Mouse (Mus musculus) intestine, embryonic 15.5 days (tissue): ENCODE measurements around the gene Utp14b. TPM values are rescaled to one million over a fixed set of nuclear protein-coding genes. Genes with fewer than 3 reads are reported as not detected.
A peak's percentile ranks its signal among the peaks of the same experiment; 100 is the strongest.

Source experiments
- ATAC-seq: fragments of 200-750 bp; cut with Nextera tagmentation; 2 replicates; pipeline ENCODE4 v1.8.0; 2017; ENCODE audit warnings: moderate TSS enrichment, moderate library complexity
- H3K27ac ChIP-seq: fragments of 300-500 bp; sonication (generic); 2 replicates; pipeline ENCODE4 v1.5.1; 2015; ENCODE audit warnings: mild to moderate bottlenecking, inconsistent platforms
- H3K27me3 ChIP-seq: fragments of 300-500 bp; sonication (generic); replicated peaks from 2 replicates; pipeline ENCODE4 v1.6.1; 2015; ENCODE audit warnings: inconsistent platforms
- H3K36me3 ChIP-seq: fragments of 300-500 bp; sonication (generic); 2 replicates; pipeline ENCODE4 v1.6.1; 2015; ENCODE audit warnings: inconsistent platforms
- H3K4me1 ChIP-seq: fragments of 300-500 bp; sonication (generic); replicated peaks from 2 replicates; pipeline ENCODE4 v1.6.1; 2015; ENCODE audit warnings: inconsistent platforms
- H3K4me2 ChIP-seq: fragments of 300-500 bp; sonication (generic); replicated peaks from 2 replicates; pipeline ENCODE4 v1.6.1; 2015; ENCODE audit warnings: mild to moderate bottlenecking, inconsistent platforms
- H3K4me3 ChIP-seq: fragments of 300-500 bp; sonication (generic); replicated peaks from 2 replicates; pipeline ENCODE4 v1.5.1; 2015; ENCODE audit warnings: inconsistent platforms
- H3K9ac ChIP-seq: fragments of 300-500 bp; sonication (generic); 2 replicates; pipeline ENCODE4 v1.6.1; 2015; ENCODE audit warnings: inconsistent platforms
- H3K9me3 ChIP-seq: fragments of 300-500 bp; sonication (generic); 2 replicates; pipeline ENCODE4 v1.6.1; 2016; ENCODE audit warnings: inconsistent platforms
- WGBS: fragments of 180-500 bp; shearing (Covaris S2); methylation state at CpG from one replicate; pipeline ENCODE4 v1.1.7; 2015; 5-methylcytosine and 5-hydroxymethylcytosine counted together
- polyA plus RNA-seq: library from polyadenylated mRNA; unstranded; fragments of >200 nt; fragmentation: Nextera tagmentation; extraction: Ambion mirVana; gene quantifications from 2 replicates; pipeline ENCODE4 v1.2.1, GENCODE M21; 2015

The Utp14b gene
- polyA plus RNA-seq, 1 experiment from 2014 or later, result 4.0 TPM

DNA sequence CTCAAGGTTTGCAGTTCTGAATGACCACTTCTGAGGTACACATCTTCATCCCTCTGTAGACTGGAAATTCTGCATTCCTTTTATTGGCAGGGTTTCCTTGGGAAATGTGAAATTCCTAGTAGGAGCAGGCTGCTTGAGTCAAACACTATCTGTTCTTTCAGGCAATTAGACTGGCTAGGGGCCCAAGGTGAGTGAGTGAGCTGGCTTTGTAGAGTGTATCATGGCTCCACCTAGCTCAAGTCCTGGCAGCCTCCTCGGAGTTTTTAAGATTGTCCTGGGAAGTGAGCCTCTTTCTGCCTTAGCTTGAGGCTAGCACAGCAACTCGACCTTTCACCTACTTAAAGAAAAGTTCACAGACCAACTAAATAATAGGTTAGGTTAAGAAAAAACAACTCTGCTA lies 1.4 kb upstream of the Utp14b start:
- Histone ChIP-seq H3K4me3 (no peak overlapping the region), H3K4me1 (peaks cover 14% of the 10 kb centered on the region), H3K27me3 (no peaks in the 10 kb centered on the region), H3K27ac (peak overlapping the region; percentile 71), H3K9me3 (no peaks in the 10 kb centered on the region), H3K4me2 (0 out of 2 replicates have a peak overlapping the region, but pooled peaks have one; percentile 17), H3K36me3 (no peaks in the 10 kb centered on the region), H3K9ac (no peak overlapping the region)
- WGBS, result 8% methylated on average over 2 of the region's 2 CpGs
- ATAC-seq, result 0 out of 2 replicates have a peak, but pooled peaks have one; percentile 12

- H3K9ac ChIP-seq, result peak overlapping the region; percentile 29; the same call in 1 of the 2 replicates
- peak overlapping the region; percentile 62 for H3K4me2 ChIP-seq
- peak overlapping the region; percentile 96 for H3K4me3 ChIP-seq
- H3K27ac ChIP-seq, result peak overlapping the region; percentile 71
- no peaks in the 10 kb centered on the region for H3K27me3 ChIP-seq
- ATAC-seq, result no peak
- no peaks in the 10 kb centered on the region for H3K36me3 ChIP-seq
- H3K9me3 ChIP-seq, result no peaks in the 10 kb centered on the region
- H3K4me1 ChIP-seq, result peaks cover 15% of the 10 kb centered on the region
- WGBS, result 24% methylated on average over 22 of the region's 22 CpGs
Measured at GRCm38 (mm10) chr1:78657021-78657629, 713 bp upstream of the Utp14b start.

DNA sequence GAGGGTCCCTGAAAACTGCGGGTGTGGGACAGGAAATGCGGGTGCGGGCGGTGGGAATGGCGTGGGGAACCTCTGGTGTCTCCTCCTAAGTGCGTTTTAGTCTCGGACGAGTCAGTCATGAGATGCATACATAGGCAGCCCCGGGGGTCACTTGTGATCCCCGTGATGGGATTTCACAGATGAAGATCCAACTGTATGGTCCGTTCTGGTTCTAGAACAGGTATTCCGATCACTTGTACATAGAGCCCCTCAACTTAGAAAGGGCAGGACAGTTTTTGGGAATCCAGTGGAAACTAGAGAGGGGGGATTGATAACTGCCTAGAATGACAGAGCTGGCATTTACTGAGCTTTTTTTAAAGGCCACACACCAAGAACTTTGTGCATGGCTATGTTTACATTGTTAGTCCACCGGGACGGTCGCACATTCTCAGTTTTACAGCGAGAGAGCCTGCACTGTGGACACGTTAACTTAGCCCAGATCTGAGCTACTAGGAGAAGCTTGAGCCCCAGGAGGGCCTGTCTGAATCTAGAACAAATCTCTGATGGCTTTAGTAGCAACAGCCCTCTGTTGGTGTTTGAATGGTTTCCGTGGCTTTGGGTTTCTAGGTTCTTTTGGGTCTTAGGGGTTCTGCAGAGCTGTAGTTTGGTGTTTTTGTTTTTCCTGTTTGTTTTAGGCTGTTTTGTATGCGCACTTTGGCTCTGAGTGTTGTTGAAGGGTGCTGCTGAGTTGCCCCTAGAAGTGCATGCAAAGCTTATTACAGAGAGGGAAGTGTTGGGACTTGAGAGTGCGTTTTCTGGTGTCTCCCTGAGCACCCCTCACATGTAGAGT lies 817 bp downstream of the Utp14b start:
- H3K4me1 ChIP-seq, result peaks cover 15% of the 10 kb centered on the region

GRCm38 (mm10) chr1:78659270-78659823 lies 1.5 kb downstream of the Utp14b start:
- peak overlapping the region; percentile 96 for H3K9ac ChIP-seq
- WGBS, result 38% methylated on average over 4 of the region's 4 CpGs
- H3K4me3 ChIP-seq, result peak overlapping the region; percentile 96
- H3K27ac ChIP-seq, result no peak overlapping the region
- H3K4me1 ChIP-seq, result peaks cover 15% of the 10 kb centered on the region
- ATAC-seq, result no peak
- H3K27me3 ChIP-seq, result no peaks in the 10 kb centered on the region
- H3K36me3 ChIP-seq, result peaks cover 2% of the 10 kb centered on the region
- H3K4me2 ChIP-seq, result peak overlapping the region; percentile 62
- H3K9me3 ChIP-seq, result no peaks in the 10 kb centered on the region

More for the DNA sequence above, 817 bp downstream of the Utp14b start:
- 2% methylated on average over 20 of the region's 20 CpGs for WGBS
- Histone ChIP-seq H3K36me3 (no peaks in the 10 kb centered on the region), H3K4me2 (peak overlapping the region; percentile 62), H3K9ac (peak overlapping the region; percentile 96), H3K27me3 (no peaks in the 10 kb centered on the region), H3K4me3 (peak overlapping the region; percentile 96), H3K9me3 (no peaks in the 10 kb centered on the region), H3K27ac (peak overlapping the region; percentile 97)
- no peak for ATAC-seq

DNA sequence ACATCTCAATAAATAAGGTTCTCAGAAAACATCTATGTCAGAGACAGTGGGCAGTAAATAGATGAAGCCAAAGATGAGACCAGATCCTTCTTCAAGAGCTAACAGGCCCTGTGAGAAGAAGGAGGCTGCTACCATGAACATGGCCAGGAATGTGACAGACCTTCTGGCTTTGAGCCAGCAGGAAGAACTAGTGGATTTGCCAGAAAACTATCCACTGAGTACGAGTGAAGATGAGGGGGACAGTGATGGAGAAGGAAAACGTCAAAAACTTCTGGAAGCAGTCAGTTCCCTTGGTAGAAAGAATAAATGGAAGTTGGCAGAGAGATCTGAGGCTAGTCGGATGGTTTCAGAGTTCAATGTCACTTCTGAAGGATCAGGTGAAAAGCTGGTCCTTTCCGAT lies 6.5 kb downstream of the Utp14b start:
- peaks cover 9% of the 10 kb centered on the region for H3K4me1 ChIP-seq
- H3K27me3 ChIP-seq, result no peaks in the 10 kb centered on the region
- no peak overlapping the region for H3K9ac ChIP-seq
- no peak overlapping the region for H3K4me2 ChIP-seq
- H3K36me3 ChIP-seq, result peaks cover 15% of the 10 kb centered on the region
- H3K27ac ChIP-seq, result no peak overlapping the region
- WGBS, result 76% methylated on average over 4 of the region's 4 CpGs
- no peak overlapping the region for H3K4me3 ChIP-seq
- H3K9me3 ChIP-seq, result no peaks in the 10 kb centered on the region
- no peak for ATAC-seq

- H3K36me3 ChIP-seq, result peaks cover 15% of the 10 kb centered on the region
- H3K4me2 ChIP-seq, result no peak overlapping the region
- no peak overlapping the region for H3K4me3 ChIP-seq
- peaks cover 6% of the 10 kb centered on the region; the same call in 1 of the 2 replicates for H3K4me1 ChIP-seq
- no peak for ATAC-seq
- no peaks in the 10 kb centered on the region for H3K27me3 ChIP-seq
- WGBS, result 92% methylated on average over 9 of the region's 9 CpGs
- H3K27ac ChIP-seq, result no peak overlapping the region
- H3K9me3 ChIP-seq, result no peaks in the 10 kb centered on the region
- H3K9ac ChIP-seq, result no peak overlapping the region
Measured at GRCm38 (mm10) chr1:78665954-78666499, 8.2 kb downstream of the Utp14b start.

- 0 out of 2 replicates have a peak, but pooled peaks cover under 1% of the 10 kb centered on the region for H3K4me1 ChIP-seq
- WGBS, result 93% methylated on average over 1 of the region's 1 CpGs
- no peak overlapping the region for H3K4me3 ChIP-seq
- H3K36me3 ChIP-seq, result peaks cover 15% of the 10 kb centered on the region
- H3K27me3 ChIP-seq, result no peaks in the 10 kb centered on the region
- no peaks in the 10 kb centered on the region for H3K9me3 ChIP-seq
- no peak overlapping the region for H3K27ac ChIP-seq
- no peak for ATAC-seq
- no peak overlapping the region for H3K4me2 ChIP-seq
- H3K9ac ChIP-seq, result no peak overlapping the region
Measured at GRCm38 (mm10) chr1:78666585-78666984, 8.7 kb downstream of the Utp14b start.

GRCm38 (mm10) chr1:78682291-78682690 lies 24.5 kb downstream of the Utp14b start:
- 90% methylated on average over 3 of the region's 3 CpGs for WGBS
- no peaks in the 10 kb centered on the region for H3K36me3 ChIP-seq
- H3K9ac ChIP-seq, result no peak overlapping the region
- no peak overlapping the region for H3K4me2 ChIP-seq
- no peak overlapping the region for H3K27ac ChIP-seq
- H3K9me3 ChIP-seq, result no peaks in the 10 kb centered on the region
- no peaks in the 10 kb centered on the region for H3K4me1 ChIP-seq
- no peak overlapping the region for H3K4me3 ChIP-seq
- H3K27me3 ChIP-seq, result no peaks in the 10 kb centered on the region
- ATAC-seq, result no peak

DNA sequence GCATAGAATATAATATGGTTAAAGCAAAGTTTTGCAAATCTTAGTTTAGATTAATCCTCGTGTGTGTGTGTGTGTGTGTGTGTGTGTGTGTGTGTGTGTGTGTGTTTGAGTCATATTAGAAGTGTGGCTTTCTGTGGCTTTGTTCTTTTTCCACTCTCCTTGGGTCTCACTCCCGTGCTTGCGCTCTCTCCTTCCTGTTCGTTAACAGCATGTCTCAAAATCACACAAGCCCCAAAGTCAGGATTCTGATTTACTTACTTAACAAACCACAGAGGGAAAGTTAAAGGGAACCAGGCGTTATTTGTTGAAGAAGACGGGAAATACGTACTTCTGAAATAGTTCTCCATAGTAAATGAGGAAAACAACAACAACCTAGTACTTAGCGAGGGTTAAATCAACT lies 26.3 kb downstream of the Utp14b start:
- Histone ChIP-seq H3K9me3 (no peaks in the 10 kb centered on the region), H3K27ac (no peak overlapping the region), H3K4me1 (no peaks in the 10 kb centered on the region), H3K9ac (no peak overlapping the region), H3K4me2 (no peak overlapping the region), H3K36me3 (no peaks in the 10 kb centered on the region), H3K4me3 (no peak overlapping the region), H3K27me3 (no peaks in the 10 kb centered on the region)
- no peak for ATAC-seq
- WGBS, result 86% methylated on average over 8 of the region's 8 CpGs

GRCm38 (mm10) chr1:78686872-78687271 lies 29.0 kb downstream of the Utp14b start:
- Histone ChIP-seq H3K9ac (no peak overlapping the region), H3K9me3 (no peaks in the 10 kb centered on the region), H3K27me3 (no peaks in the 10 kb centered on the region), H3K4me2 (no peak overlapping the region), H3K36me3 (peaks cover 4% of the 10 kb centered on the region), H3K27ac (no peak overlapping the region), H3K4me3 (no peak overlapping the region), H3K4me1 (no peaks in the 10 kb centered on the region)
- no peak; the same call in 1 of the 2 replicates for ATAC-seq

GRCm38 (mm10) chr1:78688149-78688548 lies 30.3 kb downstream of the Utp14b start:
- Histone ChIP-seq H3K9me3 (no peaks in the 10 kb centered on the region), H3K4me1 (no peaks in the 10 kb centered on the region), H3K36me3 (peaks cover 9% of the 10 kb centered on the region), H3K27me3 (no peaks in the 10 kb centered on the region), H3K4me2 (no peak overlapping the region), H3K9ac (no peak overlapping the region), H3K27ac (no peak overlapping the region), H3K4me3 (no peak overlapping the region)
- ATAC-seq, result no peak
- WGBS, result 85% methylated on average over 7 of the region's 7 CpGs

DNA sequence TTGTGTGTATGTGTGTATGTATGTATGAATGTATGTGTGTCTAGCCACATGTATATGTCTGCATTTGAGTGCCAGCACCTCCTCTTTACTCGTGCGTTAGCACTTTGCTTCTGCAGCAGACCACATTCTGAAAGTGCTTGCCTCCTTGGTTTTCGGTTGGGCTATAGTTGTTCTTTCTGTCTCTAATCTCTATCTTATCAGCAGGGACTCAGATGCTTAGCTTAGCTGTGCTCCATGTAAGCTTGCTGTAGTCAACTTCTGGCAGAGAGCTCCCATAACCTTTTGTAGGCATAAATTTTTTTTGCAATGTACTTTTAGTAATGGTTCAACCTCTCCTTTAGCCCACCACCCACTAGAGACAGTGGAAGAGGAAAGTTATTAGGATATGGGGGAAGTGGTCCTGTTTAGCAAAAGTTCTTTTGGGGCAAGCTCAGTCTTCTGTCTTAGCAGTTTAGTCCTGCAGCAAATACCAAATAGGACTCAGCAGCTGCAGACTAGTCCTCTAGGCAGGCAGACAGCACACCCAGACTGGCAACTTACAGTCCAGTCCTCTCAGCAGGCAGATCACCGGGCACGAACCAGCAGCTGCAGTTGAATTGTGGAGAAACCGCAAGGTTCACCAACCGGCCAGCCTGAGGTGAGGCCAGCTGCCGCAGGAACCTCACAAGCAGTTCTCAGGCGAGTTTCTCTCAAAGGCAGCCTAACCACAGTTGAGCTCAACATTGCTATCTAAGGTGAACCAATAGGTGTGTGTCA lies 36.8 kb downstream of the Utp14b start:
- H3K4me1 ChIP-seq, result no peaks in the 10 kb centered on the region
- H3K27me3 ChIP-seq, result no peaks in the 10 kb centered on the region
- no peak overlapping the region for H3K4me3 ChIP-seq
- H3K36me3 ChIP-seq, result peaks cover 26% of the 10 kb centered on the region
- ATAC-seq, result no peak
- no peaks in the 10 kb centered on the region for H3K9me3 ChIP-seq
- H3K27ac ChIP-seq, result no peak overlapping the region
- no peak overlapping the region for H3K9ac ChIP-seq
- H3K4me2 ChIP-seq, result no peak overlapping the region
- WGBS, result 88% methylated on average over 9 of the region's 9 CpGs
